Mouse (Mus musculus) hindbrain, embryonic 11.5 days (tissue): ENCODE results near the gene 1700113H08Rik. TPM values are rescaled to one million over a fixed set of nuclear protein-coding genes. Genes with fewer than 3 reads are reported as not detected.

Experiments used
- ATAC-seq: fragments of 200-750 bp; cut with Nextera tagmentation; 2 replicates; pipeline ENCODE4 v1.8.0; 2017; ENCODE audit warnings: mild to moderate bottlenecking, moderate TSS enrichment, moderate library complexity; ENCODE audit not compliant: low FRiP score
- DNase-seq: peaks from one replicate; pipeline ENCODE4 v3.0.0-alpha.2; 2015; ENCODE audit warnings: low spot score
- H3K27ac ChIP-seq: fragments of 300-500 bp; sonication (generic); 2 replicates; pipeline ENCODE4 v1.5.1; 2014; ENCODE audit warnings: mild to moderate bottlenecking, low read depth, low read length
- H3K27me3 ChIP-seq: fragments of 300-500 bp; sonication (generic); 2 replicates; pipeline ENCODE4 v1.6.1; 2014; ENCODE audit warnings: mild to moderate bottlenecking, low read length, moderate library complexity, mixed read lengths; ENCODE audit not compliant: control insufficient read depth, insufficient read depth
- H3K36me3 ChIP-seq: fragments of 300-500 bp; sonication (generic); 2 replicates; pipeline ENCODE4 v1.6.1; 2014; ENCODE audit warnings: mild to moderate bottlenecking, low read length, moderate library complexity, mixed read lengths; ENCODE audit not compliant: control insufficient read depth, insufficient read depth
- H3K4me1 ChIP-seq: fragments of 300-500 bp; sonication (generic); replicated peaks from 2 replicates; pipeline ENCODE4 v1.6.1; 2014; ENCODE audit warnings: low read length, mixed read lengths; ENCODE audit not compliant: control insufficient read depth, insufficient read depth
- H3K4me2 ChIP-seq: fragments of 300-500 bp; sonication (generic); replicated peaks from 2 replicates; pipeline ENCODE4 v1.6.1; 2014; ENCODE audit warnings: mild to moderate bottlenecking, low read depth, low read length
- H3K4me3 ChIP-seq: fragments of 300-500 bp; sonication (generic); 2 replicates; pipeline ENCODE4 v1.5.1; 2014; ENCODE audit warnings: low read depth, low read length
- H3K9ac ChIP-seq: fragments of 300-500 bp; sonication (generic); 2 replicates; pipeline ENCODE4 v1.6.1; 2014; ENCODE audit warnings: low read depth, low read length
- H3K9me3 ChIP-seq: fragments of 300-500 bp; sonication (generic); 2 replicates; pipeline ENCODE4 v1.6.1; 2016; ENCODE audit warnings: low read length; ENCODE audit not compliant: control insufficient read depth
- polyA plus RNA-seq: library from polyadenylated mRNA; unstranded; fragments of >200 nt; fragmentation: Nextera tagmentation; extraction: Ambion mirVana; gene quantifications from 2 replicates; pipeline ENCODE4 v1.2.1, GENCODE M21; 2014

Gene 1700113H08Rik
- polyA plus RNA-seq, 1 experiment from 2014 or later: 0.42 TPM

- H3K4me3 ChIP-seq: no peak overlapping the region
- no peak overlapping the region for H3K4me2 ChIP-seq
- H3K27me3 ChIP-seq: no peaks in the 10 kb centered on the region
- no peak for ATAC-seq
- H3K4me1 ChIP-seq: no peaks in the 10 kb centered on the region
- H3K9me3 ChIP-seq: no peaks in the 10 kb centered on the region
- no peak overlapping the region for H3K27ac ChIP-seq
- H3K9ac ChIP-seq: no peak overlapping the region
- no peaks in the 10 kb centered on the region for H3K36me3 ChIP-seq
- DNase-seq: no peak
Observed at GRCm38 (mm10) chr10:87275075-87275474, 217.2 kb downstream of the 1700113H08Rik start.

Other genes with a start within 250 kb of the 1700113H08Rik start
- gene Stab2, start 50.0 kb upstream of the 1700113H08Rik start, polyA plus RNA-seq: 0.20 and 0.26 TPM in 2 replicates